Mouse (Mus musculus) E14TG2a.4 (cell line): Measurements from ENCODE around the gene Tekt3.

ENCODE experiments used
- CTCF ChIP-seq: conservative IDR thresholded peaks from 2 replicates; pipeline ENCODE4 v1.5.1; 2014; ENCODE audit warnings: low read length
- NANOG ChIP-seq: IDR thresholded peaks from 2 replicates; pipeline ENCODE4 v1.6.1; 2014; ENCODE audit warnings: borderline replicate concordance, low read length, mixed read lengths

DNA sequence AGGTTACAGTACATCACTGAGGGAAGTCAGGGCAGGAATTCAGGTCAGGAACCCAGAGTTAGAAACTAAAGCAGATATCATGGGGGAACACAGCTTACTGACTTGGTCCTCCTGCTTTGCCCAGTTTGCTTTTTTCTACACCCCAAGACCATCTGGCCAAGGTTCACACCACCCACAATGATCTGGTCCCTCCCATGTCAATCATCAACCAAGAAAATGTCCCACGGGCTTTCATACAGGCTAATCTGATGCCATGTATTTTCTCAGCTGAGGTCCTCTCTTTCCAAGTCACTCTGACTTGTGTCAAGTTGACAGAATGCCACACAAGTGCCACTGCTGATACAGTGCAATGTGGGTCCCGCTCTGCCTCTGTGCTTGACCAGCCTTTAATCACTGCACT lies 42.6 kb downstream of the Tekt3 start:
- TF ChIP-seq NANOG, result no peak
- TF ChIP-seq CTCF, result no peak
